Mouse (Mus musculus) cerebellum, adult (tissue): ENCODE results near the gene Msh4.

Experiments used
- ATAC-seq: cut with Nextera tagmentation; 2 replicates; pipeline ENCODE4 v1.9.2; 2017; ENCODE audit warnings: mild to moderate bottlenecking, moderate library complexity, mixed read lengths; ENCODE audit not compliant: insufficient number of reproducible peaks, low FRiP score, low TSS enrichment

Msh4 gene

DNA sequence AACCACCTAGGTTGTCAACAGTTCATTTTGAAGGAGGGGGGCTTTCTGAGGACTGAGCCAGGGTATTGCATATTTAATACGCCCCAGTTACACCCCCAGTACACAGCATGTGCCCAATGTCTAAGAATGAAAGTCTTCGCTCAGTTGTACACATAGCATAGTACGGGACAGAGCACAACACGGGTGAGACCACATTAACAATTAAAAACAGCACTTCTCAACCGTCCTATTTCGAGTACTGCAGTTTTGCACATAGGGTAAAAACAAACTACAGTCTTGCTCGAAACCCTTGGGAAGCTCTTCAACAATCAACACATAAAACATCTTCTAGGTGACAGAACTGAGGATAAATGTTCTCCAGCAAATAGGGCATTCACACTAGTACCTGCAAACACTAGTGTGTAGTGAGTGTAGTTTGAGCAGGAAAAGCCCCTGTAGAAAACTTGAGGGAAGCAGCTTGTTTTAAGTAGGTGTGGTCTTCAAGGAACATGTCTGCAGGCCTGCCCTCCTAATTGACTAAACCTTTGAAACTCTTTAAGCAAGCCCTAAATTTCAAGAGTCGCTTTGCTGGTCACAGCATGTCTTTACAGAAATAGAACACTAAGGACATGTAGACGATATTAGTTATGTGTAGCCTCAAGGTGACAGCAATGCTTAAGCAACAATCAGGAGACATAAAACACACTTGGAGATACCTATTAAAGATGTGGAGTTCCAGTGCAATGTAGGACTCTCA, at the start of gene Msh4:
Gene Msh4, minus strand, starts transcription at position 3 of the 736 bp plus-strand sequence.
- ATAC-seq = no peak

DNA sequence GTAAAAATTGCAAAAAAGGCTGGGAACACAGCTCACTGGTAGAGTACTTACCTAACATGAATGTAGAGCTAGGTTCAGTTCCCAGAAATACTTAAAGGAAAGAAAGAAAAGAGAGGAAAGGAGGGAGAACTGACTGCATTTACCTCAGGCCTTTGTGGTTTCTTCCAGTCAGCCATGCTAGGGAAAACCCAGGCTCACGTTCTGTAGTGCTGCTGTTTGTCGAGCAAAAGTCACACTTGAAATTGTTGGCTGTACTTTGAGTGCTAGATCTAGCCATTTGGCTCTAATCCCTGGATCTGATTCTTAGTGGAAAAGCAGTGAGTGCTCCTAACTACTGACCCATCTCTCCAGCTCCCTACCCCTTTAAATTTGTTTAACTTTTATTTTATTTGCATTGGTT, 42.2 kb upstream of the Msh4 start:
- no peak for ATAC-seq

DNA sequence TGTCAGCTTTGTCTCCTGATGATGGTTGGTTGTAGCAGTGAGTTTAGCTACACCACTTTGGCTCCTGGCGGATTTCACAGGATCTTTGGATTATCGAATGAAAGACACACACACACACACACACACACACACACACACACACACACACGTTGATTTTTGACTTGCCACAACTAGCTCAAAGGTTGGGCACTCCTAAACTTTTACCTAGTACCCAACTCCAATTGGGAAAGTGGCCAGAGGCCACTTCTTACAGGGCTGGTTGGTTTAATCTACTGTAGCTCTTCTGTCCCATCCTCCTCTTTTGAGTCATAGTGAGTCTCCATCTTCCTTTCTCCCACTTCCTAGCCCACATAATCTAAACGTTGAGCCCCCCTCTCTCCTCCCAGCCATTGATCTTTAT, 41.3 kb upstream of the Msh4 start:
- ATAC-seq = no peak

DNA sequence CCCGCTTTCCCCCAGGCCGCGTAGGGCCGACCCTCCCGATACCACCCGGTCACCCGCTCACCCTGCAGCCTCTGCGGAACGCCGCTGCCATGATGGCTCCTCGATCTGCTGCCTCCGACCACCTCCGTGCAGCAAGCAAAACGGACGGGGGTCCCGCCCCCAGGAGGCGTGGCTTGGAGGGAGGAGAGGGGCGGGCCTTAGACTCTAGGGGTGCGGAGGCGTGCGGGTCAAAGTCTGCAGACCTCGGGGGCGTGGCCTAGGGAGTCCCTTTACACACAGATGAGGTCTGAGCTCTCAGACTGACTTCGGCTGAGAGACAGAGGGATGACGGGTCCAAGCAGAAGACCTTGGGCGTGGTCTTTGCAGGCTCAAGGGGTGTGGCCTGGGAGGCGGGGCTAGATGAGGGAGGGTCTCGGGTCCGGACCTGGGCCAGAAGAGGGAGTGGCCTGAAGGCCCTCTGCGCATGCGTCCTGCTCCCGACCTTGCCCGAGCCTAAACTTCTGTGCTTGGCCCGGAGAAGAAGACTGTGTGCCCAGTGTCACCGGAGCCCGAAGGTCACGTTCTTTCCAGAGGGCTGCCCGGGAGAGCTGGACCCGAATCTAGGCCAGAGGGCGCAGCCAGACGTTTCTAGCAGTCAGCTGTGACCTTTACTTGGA, 38.5 kb upstream of the Msh4 start, which contains the start of gene Acadm:
Gene Acadm, minus strand, starts transcription at position 298 of the 656 bp plus-strand sequence.
- ATAC-seq = peak; percentile 92

DNA sequence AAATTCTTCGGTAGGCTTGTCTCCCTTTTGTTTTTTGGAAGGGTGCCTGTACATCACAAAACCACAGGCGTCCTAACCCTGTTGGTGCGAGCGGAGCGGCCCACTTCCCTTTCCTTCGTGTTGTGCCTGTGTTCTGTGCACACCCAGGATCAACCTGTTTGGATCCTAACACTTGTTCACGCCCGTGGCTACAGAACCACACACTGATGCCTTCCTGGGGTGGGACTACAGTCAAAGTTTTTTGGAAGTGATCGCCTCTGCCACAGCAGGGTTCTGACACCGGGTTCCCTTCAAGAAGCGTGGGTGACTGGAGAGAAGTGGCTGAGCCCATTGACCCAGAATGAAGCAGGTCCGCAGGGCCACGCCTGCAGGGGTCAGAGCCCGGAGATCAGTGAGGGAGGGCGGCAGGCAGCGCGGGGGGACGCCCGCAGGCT, 38.0 kb upstream of the Msh4 start:
- ATAC-seq = peak; percentile 64

DNA sequence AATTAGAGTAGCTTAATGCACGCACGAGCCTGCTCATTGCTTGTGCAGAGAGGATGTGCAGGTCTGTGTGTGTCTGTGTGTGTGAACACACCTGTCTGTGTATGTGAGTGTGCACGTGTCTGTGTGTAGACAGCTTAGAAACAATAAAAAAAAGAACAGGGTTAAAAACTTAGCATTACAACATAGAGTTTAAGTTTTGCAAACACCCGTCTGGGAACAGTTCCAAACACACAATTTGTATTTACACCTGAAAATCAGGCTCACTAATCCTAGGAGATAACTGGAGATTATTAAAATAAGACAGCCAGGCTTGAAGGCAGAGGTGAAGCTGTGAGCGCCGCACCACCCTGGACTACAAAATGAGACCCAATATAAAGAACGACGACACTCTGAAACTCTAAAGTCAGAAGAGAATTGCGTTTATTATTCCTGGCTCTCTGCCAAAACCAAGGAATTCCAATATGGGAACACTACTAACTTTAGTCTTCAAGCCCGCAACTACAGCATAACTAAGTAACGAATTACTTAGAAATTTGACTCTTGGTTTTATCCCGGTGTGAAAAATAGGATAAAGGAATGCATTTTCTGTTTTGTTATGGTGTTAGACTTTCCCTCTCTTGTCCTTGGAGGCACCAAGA, 37.2 kb upstream of the Msh4 start:
- no peak for ATAC-seq

DNA sequence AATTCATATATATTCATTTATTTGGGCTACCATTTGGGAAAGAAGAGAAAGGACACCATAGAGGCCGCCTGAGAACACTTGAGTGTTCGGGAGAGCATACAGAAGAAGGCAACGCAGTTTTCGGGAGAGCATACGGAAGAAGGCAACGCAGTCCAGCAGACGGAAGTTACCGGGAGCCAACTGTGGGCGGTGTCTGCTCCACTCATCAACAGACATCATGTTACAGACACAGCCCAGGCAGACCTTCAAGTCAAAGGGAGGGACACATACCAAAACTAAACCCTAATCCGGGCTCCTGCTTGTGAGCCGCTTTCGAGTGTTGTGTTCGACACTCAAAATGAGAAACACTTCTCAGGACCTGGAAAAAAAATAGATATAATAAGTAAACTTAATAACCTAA, 35.7 kb upstream of the Msh4 start:
- ATAC-seq = no peak

DNA sequence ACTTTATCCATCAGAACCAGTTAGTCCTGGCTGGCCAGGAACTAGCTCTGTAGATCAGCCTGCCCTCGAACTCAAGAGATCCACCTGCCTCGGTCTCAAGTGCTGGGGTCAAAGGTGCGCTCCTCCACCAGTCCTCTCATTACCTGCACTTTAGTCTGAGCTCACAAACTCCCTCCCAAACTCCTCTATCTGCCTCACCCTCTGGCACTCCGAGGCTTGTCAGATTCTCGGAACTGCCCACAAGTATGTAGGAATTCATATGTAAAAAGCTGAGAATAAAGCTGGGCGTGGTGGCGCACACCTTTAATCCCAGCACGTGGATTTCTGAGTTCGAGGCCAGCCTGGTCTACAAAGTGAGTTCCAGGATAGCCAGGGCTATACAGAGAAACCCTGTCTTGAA, 34.5 kb upstream of the Msh4 start:
- ATAC-seq = no peak

DNA sequence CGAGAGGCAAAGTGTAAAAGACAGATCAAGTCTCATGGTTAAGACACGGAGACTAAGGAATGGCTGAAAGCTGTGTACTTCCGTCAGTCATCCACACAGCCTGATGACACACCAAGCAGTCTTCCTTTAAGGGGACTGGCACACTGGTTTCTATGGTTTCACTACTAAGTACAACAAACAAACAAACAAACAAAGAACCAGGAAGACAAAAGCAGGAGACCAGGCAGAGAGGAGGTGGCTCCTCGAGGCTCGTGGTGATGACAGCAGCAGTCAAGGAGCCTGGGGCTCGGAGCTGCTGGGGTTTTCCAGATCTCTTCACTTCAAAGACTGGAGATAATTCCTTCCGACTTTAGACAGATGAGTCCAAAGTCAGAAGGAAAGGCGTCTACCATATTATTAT, 34.1 kb upstream of the Msh4 start:
- no peak for ATAC-seq

DNA sequence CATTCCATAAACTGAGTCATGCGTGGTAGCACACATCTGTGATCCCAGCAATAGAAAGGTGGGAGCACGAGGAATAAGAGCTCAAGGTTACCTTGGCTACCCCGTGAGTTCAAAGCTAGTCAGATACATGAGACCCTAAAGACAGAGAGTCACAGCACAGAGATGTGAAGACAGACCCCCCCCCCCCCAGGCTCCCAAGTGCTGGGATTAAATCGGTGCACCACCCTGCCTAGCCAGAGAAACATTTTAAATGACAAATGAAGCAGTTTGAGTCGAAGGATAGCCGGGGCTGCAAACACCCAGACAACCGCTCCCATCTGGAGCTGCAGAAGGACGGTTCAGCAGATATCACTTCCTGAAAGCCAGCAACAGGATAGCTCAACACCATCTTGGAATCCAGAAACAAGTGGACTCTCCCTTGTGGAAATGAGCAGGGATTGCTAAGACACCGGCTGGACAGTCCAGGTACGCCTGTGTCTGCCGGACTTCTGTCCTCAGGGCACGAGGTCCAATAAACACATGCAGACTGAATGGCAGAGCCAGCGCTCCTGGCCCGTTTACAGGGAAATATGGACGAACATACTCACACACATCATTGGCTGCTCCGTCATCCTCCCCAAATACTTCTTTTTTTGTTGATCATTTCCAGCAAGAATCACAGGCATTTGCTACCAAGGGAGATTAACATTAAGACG, 31.3 kb upstream of the Msh4 start:
- ATAC-seq = no peak

DNA sequence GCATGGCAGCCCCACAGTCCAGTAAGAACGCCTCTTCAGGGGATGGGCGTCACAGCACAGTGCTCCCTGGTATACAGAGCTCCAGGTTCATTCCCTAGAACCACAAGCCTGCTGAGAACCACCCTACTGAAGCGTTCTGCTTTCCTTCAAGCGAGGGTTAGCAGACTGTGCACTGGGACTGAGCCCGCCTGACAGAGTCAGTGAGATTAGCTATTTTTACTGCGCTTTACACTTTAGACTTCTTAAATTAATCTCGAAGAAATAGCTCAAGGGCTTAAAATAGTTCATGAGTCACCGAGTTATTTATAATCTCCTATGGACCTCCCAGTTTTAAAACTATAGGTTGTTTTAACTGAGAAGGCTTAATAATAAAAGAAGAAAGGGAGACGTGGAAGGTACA, 29.9 kb upstream of the Msh4 start:
- no peak for ATAC-seq

DNA sequence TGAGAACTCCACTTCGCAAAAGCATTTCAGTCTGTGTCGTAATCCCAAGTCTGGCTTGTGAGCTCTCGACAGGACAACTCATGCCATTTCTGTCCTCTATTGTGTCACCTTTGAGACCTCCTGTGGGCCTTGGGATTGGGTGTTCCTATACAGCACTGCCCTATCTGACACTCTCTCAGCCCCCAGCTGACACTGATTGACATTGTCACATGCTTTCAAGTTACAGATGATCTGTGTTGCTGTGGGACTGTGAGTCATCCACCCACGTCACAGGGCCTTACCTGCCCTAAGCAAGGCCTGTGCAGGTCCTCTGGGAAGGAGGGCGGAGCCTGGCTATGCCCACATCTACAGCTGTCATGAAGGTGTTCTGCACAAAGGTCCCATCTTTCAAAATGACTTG, 26.5 kb upstream of the Msh4 start:
- ATAC-seq = no peak

DNA sequence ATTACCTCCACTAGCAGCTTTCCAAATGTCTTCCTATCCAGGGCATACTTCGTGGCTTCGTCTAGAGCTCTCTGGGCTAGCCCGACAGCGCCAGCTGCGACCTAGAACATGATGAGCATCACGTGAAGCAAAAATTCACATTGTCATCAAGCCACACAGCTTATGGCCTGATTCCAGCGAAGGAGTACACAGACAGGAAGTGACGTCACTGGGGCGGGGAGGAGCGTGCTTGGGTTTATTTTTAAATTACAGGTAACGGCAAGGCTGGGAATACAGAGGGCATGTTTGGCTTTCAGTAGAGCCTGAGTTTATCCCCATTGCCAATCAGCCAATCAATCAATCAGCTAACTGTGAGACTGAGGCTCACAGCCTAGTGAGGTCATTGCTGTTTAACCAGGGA, 23.6 kb upstream of the Msh4 start:
- ATAC-seq = no peak

DNA sequence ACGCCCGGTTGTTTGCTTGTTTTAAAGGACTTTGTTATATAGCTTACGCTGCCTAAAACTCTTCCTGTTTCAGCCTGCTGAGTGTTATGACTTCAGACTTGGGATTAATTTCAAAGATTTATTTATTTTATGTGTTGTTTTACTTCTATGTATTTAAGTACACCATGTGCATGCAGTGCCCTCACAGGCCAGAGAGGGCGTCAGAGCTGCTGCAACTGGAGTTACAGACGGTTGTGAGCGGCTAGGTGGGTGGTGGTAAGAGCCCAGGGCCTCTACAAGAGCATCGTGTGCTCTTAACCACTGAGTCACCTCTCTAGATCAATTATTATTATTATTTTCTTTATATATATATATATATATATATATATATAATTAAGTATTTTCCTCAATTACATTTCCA, 20.4 kb upstream of the Msh4 start:
- ATAC-seq = no peak

DNA sequence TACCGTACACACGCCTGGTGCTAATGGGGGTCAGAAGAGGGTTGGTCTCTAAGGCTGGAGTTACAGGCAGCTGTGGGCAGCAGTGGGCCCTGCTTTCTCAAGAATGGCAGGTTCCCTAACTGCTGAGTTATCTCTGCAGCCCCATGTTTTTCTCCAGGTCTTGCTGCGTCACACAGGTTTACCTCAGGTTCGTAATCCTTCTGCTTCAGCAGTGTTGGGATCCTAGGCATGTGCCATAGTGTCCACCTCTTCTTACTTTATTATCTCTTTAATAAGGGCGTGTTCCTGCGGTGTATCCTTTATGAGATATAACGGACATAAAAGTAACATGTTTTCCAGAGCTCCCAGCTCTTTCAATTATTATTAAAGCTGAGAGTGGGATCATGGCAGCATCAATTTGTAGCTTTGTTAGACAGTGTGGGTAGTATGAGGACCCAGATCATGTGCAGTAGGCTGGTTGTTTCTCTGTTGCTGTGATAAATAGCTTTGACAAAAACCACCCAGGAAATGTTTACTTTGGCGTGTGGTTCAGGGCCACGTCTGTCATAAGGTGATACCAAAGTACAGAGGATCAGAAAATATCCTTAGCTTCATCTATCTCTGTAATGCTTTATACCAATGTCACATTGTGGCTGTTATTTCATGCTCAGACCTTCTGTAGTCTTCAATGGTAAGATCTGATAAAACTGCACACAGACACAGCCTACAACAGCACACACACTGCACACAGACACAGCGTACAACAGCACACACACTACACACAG, 15.4 kb upstream of the Msh4 start:
- ATAC-seq = no peak

DNA sequence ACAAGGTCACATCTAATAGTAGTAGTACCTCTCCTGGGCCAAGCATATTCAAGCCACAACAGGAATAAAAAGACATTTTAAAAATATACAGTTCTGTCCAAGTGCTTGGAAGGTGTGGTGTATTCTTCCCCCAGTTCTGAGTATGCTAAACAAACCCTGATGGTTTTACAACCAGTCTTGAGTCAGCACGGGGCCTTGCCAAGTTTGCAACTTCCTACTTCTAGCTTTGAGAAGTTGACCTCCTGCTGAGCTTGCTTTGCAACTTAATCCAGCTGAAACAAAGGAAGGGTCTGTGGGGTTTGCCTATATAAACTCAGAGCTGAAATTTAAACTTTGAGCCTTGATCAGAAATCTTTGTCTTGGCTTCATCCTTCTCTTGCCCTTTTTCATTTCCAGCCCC, 11.3 kb upstream of the Msh4 start:
- no peak for ATAC-seq

DNA sequence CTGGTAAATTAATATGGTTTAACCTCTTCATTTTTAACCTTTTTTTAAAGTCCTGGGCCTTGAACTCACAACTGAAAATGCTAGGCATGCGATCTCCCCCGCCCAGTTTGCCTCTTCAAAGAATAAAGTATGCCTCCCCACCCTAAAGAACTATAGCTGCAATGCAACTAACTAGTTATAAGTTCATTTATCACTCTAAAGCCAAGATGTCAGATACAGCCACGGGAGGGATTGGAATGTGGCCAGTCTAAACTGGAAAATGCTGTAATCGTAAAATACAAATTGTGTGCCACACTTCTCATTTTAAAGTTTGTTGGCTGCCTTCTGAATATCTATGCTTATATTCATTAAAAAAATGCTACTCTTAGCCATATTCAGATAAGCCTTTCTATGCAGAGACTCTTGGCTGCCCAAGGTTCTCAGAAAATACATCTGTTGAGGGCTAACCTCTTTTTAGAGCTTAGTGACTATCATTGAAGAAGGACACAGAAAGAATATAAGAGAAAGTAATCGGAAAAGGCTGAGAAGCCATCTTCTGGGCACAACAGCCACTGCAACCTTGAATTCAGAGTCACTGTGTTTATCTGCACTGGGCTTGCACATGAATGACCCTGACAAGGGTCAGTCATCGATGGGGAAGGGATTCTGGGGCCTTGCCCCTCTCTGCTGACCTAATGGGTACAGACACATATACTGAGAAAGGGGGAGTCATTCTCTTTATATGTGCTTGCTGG, 7.7 kb upstream of the Msh4 start:
- no peak for ATAC-seq

DNA sequence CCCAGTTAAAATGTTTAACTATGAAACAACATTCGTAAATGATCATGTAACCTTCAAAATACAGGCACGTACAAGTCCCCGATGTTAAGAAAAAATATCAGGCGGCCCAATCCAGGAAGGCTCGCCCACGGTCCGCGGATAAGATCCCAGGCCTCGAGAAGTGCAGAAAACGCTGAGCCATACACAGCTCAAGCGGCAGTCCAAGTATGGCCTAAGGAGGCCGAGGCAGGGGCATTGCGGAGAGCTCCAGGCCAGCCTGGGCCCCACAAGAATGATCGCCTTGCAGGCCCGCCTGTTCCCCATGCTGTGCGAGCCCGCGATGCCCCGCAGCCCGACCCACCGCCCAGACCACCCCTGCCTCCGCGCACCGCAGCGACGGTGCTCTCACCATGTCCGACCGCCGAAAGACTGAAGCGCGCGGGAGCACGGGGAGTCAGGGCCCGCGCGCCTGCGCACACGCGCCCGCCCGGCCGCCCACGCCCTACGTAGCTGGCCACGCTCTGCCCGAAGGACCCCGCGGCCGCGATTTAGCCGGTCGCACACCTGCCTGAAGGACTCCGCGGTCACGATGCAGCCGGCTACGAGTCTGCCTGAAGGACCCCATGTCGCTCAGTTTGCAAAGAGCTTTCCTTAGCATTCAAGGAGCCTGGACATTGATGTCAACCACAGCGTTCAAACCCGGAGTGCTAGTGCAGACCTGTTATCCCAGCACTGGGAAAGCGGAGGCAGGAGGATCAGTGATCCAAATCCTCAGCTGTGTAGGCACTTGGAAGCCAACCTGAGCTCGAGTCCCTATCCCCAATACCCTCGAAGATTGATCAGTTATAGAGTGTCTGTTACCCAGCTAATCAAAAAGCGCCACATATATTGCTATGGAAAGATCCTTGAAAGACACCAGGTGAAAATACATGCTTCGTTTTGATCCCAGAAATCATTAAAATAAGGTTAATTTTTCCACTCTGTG, 6.9 kb upstream of the Msh4 start, which contains the start of gene Rabggtb:
Gene Rabggtb, minus strand, starts transcription at position 464 of the 964 bp plus-strand sequence.
- ATAC-seq = peak; percentile 94
